Mouse (Mus musculus) adrenal gland, postnatal 25 days (tissue): Measurements from ENCODE around the gene B4galt5. TPM values are rescaled to one million over a fixed set of nuclear protein-coding genes. Genes with fewer than 3 reads are reported as not detected.
A peak's percentile ranks its signal among the peaks of the same experiment; 100 is the strongest.

Experiments
- DNase-seq: peaks from one replicate; pipeline ENCODE4 v3.0.0; 2021; ENCODE audit warnings: mixed read lengths
- total RNA-seq: library from RNA; stranded (reverse); gene quantifications from 2 replicates; pipeline ENCODE4 v1.2.3, GENCODE M21; 2021

The B4galt5 gene
- total RNA-seq, 1 experiment from 2014 or later: 72.9 TPM

DNA sequence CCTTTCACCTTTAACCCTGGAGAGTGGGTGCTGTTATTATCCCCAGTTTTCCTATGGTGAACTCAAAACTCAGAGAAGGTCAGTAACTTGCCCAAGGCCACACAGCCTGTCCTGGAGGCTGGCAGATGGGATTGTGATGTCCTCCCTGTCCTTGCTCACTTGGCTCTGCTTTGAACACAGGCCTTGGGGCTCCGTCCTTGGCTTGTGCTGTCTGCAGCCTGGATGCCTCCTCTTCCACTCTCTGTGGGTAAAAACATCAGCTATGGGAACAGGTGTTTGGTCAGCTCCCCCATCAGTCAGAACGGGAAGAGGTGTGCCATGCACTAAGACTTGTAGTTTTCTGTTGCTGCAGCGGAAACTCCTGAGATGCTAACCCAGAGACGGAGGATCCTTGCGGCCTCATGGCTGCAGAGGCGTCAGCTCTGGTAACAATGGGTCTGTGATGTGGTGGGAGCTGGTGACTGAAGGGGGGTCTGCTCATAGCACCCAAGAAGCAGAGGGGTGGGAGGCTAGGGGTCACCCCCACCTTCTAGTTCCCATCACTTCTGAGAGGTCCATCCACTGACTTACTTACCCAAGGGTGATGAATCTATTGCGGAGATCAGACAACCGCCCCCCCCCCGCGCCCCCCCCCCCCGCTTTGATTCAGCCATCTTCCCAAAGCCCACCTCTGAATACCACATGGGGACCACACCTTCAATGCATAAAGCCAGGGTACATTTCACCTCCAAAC, 98.8 kb downstream of the B4galt5 start:
- DNase-seq: peak; percentile 59

DNA sequence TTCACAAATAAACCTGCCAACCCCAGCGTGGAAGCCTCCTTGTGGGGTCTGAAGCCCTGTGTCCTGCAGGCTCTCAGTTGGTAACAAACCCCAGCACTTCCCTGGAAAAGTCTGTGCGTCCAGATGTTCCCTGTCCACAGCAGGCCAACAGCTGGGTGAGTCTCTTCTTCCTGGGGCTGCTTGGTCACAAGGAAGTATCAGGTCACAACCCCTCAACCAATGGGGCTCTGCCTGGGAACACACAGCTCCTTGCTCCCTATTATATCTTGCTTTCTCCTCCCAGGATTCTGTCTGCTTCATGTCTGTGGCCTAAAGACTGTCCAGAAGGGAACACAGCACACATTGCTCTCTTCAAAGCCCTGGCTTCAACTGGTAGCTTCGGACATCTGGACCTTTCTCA, 99.4 kb downstream of the B4galt5 start:
- no peak for DNase-seq

Other genes with a start within 250 kb of the B4galt5 start
- gene Kcnb1, start 159.0 kb downstream of the B4galt5 start, total RNA-seq: 10.8 and 14.5 TPM in 2 replicates
- 17.7 and 24.9 TPM in 2 replicates for gene Ptgis, start 108.6 kb downstream of the B4galt5 start, total RNA-seq
- 42.1 and 51.9 TPM in 2 replicates for gene Slc9a8, start 72.5 kb upstream of the B4galt5 start, total RNA-seq
- gene Rnf114, start 143.5 kb upstream of the B4galt5 start, total RNA-seq: 68.4 and 71.6 TPM in 2 replicates
- gene Spata2, start 143.7 kb upstream of the B4galt5 start, total RNA-seq: 35.1 and 36.5 TPM in 2 replicates
- 12.8 and 13.0 TPM in 2 replicates for gene Snai1, start 189.0 kb upstream of the B4galt5 start, total RNA-seq